Mouse (Mus musculus) regulatory T cell (primary cell): Measurements from ENCODE around the gene Acbd3.

Source experiments
- in situ Hi-C: fragments of 300-600 bp; cut with MboI, MseI; formaldehyde crosslinking; loops from one replicate; pipeline ENCODE4 v1.15.1; 2025; ENCODE audit warnings: high pct_unique_total_duplicates

The Acbd3 gene

DNA sequence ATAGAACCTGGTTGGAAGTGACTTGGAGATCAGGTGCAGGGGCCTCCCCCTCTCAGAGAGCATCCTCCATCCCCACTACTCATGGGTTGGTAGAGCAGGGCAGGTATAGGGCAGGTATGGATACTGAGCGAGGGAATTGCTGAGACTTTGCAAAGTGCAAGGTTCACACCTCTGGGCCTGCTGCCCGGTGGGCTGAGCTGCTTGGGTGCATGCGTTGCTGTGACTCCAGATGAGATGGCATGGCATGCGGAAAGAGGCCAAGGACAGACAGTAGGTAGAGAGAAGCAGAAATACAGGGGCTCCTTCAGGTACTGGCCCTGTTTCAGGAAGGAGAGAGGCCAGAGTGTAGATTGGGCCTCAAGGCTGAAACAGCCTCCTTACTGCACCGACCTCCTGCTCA lies 55.4 kb downstream of the Acbd3 start:
- in situ Hi-C loops: no loop called here

DNA sequence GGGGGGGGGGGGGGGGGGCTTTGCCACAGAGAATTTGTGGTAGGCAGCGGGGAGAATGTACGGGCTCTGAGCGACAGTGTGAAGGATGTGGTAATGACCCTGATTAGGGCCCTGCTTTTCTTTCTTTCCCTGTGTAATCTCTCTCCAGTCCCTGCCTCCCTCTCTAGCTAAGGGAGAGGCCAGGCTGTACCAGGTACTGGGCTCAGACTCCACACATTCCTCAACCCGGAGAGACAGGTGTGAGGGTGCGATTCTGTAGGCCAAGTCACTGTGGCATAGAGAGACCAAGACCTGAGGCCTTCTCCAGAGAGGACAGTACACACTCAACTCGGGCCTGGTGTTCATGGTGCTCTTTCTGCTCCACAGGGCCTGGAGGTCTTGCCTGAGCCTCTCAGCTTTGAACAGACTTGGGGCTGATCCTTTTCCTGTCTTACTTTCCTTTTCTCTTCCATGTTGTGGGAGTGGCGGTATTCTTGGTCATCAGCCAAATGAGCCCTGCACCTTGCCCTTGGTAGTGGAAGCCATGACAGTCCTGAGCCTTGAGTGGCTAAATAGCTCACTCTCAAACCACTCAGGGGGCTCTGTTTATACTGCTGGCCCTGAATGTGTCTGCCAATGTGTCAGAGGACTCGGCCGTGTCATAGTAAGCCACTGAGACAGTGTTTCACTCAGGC lies 57.2 kb downstream of the Acbd3 start:
- in situ Hi-C loops: no loop called here

DNA sequence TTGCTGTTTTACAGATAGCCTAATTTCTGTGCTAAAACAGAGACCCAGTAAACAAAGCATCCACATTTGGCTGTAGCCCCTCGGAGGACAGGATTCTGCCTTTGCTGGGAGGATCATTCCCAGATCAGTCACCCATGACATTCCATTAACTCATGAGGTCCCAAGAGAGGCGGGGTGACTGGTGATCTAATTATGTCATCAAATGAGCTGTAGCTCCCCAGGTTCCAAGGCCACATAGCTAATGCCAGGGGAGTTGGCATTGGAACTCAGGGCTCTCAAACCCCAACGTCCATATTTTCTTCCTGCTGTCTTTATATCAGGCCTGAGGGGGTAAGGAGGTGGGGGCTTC lies 57.7 kb downstream of the Acbd3 start:
- in situ Hi-C loops: no loop called here

DNA sequence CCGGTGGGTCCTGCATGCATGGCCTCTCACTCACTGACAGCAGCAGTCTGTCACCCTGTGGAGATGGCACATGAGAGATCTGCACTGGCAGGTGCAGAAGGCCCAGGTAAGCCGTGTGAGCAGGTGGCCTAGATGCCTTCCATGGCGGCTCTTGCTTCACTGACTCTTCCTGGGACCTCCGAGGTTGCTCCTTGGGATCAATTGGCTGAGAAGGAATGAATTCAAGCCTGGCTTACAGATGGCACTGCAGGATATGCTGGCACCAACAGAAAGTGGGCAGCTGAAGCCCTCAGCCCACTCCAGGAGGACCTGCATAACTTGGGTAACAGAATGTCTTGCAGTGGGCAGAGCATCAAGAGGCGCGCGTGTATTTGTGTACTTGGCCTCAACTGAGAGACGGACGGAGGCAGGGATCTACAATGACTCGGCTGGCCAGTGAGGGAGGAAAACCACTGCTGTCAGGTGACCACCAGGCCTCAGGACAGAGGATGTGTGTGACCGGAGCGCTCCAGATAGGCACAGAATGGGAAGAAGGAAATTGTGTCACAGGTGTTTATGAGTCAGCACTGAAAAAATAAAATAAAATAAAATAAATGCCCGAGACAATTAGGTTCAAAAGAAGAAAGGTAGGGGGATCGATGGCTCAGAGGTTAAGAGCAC lies 66.1 kb downstream of the Acbd3 start:
- in situ Hi-C loops: no loop called here

DNA sequence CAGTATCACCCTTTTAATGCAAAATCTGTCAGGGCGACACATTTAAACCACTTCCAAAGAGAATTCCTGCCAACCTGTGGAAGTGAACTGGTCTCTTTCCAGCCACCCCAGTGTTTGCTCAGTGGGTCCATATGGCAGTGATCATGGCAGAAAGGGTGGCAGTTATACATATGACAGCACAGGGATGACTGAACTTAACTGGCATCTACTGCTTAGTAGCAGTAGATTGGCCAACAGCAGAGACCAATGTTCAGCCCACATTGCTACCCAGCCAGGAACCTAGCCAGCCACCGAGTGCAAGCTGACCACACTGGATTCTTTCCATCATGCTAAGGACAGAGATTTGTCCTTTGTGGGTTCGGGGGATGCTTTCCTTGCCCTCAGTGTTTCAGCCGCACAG lies 67.0 kb downstream of the Acbd3 start:
- in situ Hi-C loops: no loop called here

DNA sequence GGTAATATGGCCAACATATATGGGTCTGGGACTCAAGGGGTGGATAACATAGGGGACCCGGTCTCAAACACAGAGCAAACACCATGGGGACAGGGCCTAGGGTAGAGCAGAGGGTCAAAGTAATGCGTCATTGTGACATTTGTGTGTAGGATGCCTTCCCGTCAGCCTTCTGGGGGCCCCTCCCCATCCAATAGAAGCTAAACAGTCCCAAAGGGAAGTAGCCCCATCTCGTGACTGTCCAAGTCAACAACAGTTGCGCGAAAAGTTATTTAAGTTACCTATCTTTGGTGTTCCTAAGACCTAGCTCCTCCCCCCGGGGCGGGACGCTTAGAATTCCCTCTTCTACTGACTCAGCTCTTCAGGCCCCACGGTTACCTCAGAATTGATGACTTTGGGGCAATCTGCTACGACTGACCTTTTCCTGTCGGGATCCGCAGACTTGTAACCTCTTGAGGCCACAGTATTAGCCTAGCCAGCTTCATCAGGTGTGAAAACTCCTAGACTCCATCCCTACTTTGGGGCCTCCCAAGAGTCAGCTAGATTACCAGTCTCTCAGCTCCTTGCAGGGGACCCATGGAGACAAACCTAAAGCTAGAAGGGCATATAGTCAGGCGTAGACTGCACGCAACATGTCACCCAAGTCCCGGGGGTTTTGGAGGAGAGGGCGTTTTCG lies 67.7 kb downstream of the Acbd3 start:
- in situ Hi-C loops: no loop called here

DNA sequence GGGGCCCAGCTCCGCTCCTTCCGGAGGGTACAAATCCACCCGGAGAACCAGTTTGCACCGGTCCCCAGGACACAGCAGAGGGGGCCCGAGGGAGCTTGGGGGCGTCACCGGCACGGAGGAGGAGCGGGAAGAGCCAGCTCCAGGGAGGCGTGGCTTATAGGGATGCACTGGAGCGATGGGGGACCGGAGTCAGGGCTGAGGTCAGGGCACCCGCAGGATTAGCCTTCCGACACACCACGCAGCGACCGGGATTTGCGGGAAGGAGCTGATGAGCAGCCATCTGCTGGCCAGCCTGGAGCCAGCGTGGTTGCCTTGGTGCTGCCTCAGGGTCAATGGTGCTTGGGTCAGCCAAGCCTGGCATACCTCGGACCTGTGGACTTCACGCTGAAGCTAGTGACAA lies 68.3 kb downstream of the Acbd3 start:
- in situ Hi-C loops: no loop called here

DNA sequence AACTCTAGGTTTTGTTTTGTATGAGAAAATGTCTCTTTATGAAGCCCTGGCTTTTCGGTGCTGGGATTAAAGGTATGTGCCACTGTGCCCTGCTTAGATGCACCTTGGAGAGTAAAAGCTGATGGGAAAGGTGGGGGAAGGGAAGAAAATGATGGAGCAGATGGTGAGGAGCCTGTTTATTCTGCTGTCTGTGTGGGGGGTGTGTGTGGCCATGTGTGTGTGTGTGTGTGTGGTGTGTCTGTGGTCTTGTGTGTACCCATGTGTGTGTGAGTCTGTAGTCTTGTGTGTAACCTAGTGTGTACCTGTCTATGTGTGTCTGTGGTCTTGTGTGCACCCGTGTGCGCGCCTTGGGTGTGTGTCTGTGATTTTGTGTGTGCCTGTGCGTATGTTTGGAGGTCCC lies 72.8 kb downstream of the Acbd3 start:
- in situ Hi-C loops: no loop called here

DNA sequence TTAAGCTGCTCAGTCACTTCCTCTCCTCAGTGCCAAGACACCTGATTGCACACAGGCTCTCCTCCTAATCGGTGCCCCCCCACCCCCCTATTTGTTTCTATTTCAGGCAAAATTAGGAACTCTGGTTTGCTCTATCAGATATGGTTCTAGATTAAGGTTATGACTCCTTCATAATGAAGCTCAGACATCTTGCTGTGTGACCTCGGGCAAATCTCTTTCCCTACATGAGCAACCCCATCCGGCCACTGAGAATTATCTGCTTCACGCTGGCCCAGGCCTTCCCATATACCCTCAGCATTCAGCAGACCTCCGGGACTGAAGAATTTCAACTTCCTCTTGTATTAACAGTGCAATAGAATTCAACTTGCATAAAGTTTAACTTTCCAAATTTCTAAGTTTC lies 73.4 kb downstream of the Acbd3 start:
- in situ Hi-C loops: no loop called here

DNA sequence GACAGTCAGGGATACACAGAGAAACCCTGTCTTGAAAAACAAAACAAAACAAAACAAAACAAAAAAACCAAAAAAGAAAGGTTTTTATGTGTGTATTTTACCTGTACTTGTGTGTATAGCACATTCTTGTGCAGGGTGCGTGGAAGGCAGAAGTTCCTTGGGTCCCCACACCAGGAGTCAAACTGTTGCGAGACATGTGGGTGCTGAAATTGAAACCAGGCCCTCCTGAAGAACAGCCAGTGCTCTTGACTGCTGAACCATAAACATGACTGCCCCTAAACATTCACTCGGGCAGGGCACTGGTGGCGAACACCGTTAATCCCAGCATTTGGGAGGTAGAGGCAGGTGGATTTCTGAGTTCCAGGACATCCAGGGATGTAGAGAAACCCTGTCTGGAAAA lies 74.2 kb downstream of the Acbd3 start:
- in situ Hi-C loops: no loop called here

DNA sequence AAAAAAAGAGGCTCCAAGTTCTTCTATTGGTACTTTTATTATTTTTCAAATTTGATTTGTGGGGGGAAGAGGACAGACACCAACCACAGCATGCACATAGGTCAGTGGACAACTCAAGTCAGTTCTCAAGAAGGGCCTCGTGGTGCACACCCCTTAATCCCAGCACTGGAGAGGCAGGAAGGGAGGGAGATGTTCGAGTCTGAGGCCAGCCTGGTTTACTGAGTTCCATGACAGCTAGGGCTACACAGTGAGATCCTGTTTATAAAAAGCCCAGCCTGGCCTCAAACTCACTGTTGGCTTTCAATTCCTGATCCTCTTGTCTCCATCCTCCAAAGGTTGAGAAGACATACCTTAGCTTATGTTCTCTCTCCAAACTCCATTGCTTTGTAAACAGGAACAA lies 75.0 kb downstream of the Acbd3 start:
- in situ Hi-C loops: no loop called here

DNA sequence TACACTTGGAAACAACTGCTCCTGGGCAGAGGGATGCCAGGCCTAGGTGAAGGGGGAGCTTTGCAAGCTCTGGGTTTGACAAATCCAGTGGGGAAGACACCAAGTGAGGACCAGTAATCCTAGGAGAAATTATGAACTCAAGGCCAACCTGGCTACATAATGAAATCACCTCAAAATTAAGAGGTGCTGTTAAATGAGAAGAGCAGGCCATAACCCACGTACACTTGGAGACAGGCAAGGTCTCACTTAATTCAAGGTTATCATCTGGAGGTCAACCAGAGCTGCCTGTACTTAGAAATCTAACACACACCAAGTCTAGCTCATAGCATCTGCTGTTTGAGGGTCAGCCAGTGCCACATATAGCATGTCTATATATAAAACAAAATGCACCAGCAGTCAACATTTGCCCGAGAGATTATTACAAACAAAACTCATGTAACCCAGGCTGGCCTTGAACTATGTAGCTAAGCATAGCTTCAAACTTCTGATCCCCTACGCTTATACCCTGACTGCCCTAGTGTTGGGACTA lies 75.7 kb downstream of the Acbd3 start:
- in situ Hi-C loops: no loop called here
